Mouse (Mus musculus): Measurements from ENCODE around the gene Atl1. TPM values are rescaled to one million over a fixed set of nuclear protein-coding genes. Genes with fewer than 3 reads are reported as not detected.

The Atl1 gene
- total and polyA plus RNA-seq, 2 experiments from 2014 or later, result 130 to 145 TPM

DNA sequence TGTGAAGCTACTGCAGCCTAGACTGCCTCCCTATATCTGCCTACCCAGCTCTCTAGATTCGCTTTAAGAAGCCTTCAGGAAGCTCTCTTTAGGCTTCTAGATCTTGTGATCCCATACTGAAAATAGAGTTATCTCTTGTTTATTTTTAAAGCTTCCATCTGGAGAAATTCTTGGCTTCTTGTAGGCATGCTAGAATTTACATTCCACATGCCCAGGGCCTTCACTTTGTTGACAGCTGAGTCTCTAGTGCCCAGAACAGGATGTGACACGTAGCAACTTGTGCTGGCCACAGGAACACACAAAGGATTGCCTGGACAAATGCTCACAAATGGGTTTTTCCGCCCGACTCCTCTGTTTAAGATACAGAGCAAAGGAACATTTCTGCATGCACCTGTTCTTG, 123.5 kb downstream of the Atl1 start:
- DNase-seq (ENCODE audit: low spot score) (no peak), ATAC-seq (no peak)
- 78% methylated on average over 4 of the region's 4 CpGs for WGBS
- Histone ChIP-seq H3K36me3 (ENCODE audit: insufficient read depth, low read length) (peaks cover 27% of the 10 kb centered on the region; the same call in 1 of the 2 replicates), H3K9ac (replicated peaks; ENCODE audit: low read length) (no peak overlapping the region), H3K4me2 (ENCODE audit: low read depth, low read length) (no peak overlapping the region), H3K4me1 (ENCODE audit: insufficient read depth, low read length) (no peaks in the 10 kb centered on the region), H3K4me3 (ENCODE audit: low read length) (no peak overlapping the region), H3K9me3 (ENCODE audit: low read length) (no peaks in the 10 kb centered on the region), H3K27me3 (ENCODE audit: insufficient read depth, low read length) (no peaks in the 10 kb centered on the region), H3K27ac (no peak overlapping the region)
- no peak for TF ChIP-seq CTCF (IDR thresholded peaks at IDR 0.05; ENCODE audit: low read depth)

Other genes starting within 250 kb of the Atl1 start
- 27.3 and 35.0 TPM in 2 replicates for gene Sos2, start 210.8 kb upstream of the Atl1 start, total RNA-seq (2014; rRNA removed)
- gene Sos2, start 210.8 kb upstream of the Atl1 start, polyA plus RNA-seq (2015; fragmentation: Nextera tagmentation; extraction: Ambion mirVana), result 7.6 and 9.2 TPM in 2 replicates
- 10.5 and 12.2 TPM in 2 replicates for gene L2hgdh, start 167.7 kb upstream of the Atl1 start, total RNA-seq (2014; rRNA removed)
- gene L2hgdh, start 167.7 kb upstream of the Atl1 start, polyA plus RNA-seq (2015; fragmentation: Nextera tagmentation; extraction: Ambion mirVana), result 10.2 and 11.0 TPM in 2 replicates
- 24.5 and 33.5 TPM in 2 replicates for gene Atp5s, start 167.7 kb upstream of the Atl1 start, total RNA-seq (2014; rRNA removed)
- 34.3 and 38.9 TPM in 2 replicates for gene Atp5s, start 167.7 kb upstream of the Atl1 start, polyA plus RNA-seq (2015; fragmentation: Nextera tagmentation; extraction: Ambion mirVana)
- 28.3 and 51.5 TPM in 2 replicates for gene Cdkl1, start 101.3 kb upstream of the Atl1 start, total RNA-seq (2014; rRNA removed)
- 20.2 and 26.7 TPM in 2 replicates for gene Cdkl1, start 101.3 kb upstream of the Atl1 start, polyA plus RNA-seq (2015; fragmentation: Nextera tagmentation; extraction: Ambion mirVana)
- gene Map4k5, start 586 bp downstream of the Atl1 start, total RNA-seq (2014; rRNA removed), result 30.9 and 32.3 TPM in 2 replicates
- gene Map4k5, start 586 bp downstream of the Atl1 start, polyA plus RNA-seq (2015; fragmentation: Nextera tagmentation; extraction: Ambion mirVana), result 17.1 and 19.5 TPM in 2 replicates
- 15.6 and 20.8 TPM in 2 replicates for gene Sav1, start 94.4 kb downstream of the Atl1 start, total RNA-seq (2014; rRNA removed)
- 2.4 and 2.5 TPM in 2 replicates for gene Sav1, start 94.4 kb downstream of the Atl1 start, polyA plus RNA-seq (2015; fragmentation: Nextera tagmentation; extraction: Ambion mirVana)
- 18.9 and 24.2 TPM in 2 replicates for gene Nin, start 221.1 kb downstream of the Atl1 start, total RNA-seq (2014; rRNA removed)
- gene Nin, start 221.1 kb downstream of the Atl1 start, polyA plus RNA-seq (2015; fragmentation: Nextera tagmentation; extraction: Ambion mirVana), result 6.1 and 6.2 TPM in 2 replicates

Data from hindbrain, postnatal 0 days (tissue).